Mouse (Mus musculus): ENCODE data around the gene Slc39a11.
A peak's percentile ranks its signal among the peaks of the same experiment; 100 is the strongest.
"Not testable (repeated sequence)": the region's sequence is repeated elsewhere in the genome, so short reads cannot be mapped to it uniquely, and the experiment has no call there.

Slc39a11 gene

GRCm38 (mm10) chr11:113586423-113586822 is 63.5 kb downstream of the Slc39a11 start:
- no peak for DNase-seq

GRCm38 (mm10) chr11:113583879-113584661 is 65.8 kb downstream of the Slc39a11 start:
- DNase-seq = no peak

- DNase-seq = no peak
These were observed 72.7 kb downstream of the Slc39a11 start for GRCm38 (mm10) chr11:113577221-113577620.

GRCm38 (mm10) chr11:113572641-113573040 is 77.2 kb downstream of the Slc39a11 start:
- no peak for DNase-seq

GRCm38 (mm10) chr11:113571616-113572015 is 78.3 kb downstream of the Slc39a11 start:
- DNase-seq = no peak

- DNase-seq = no peak
These were observed 80.9 kb downstream of the Slc39a11 start for GRCm38 (mm10) chr11:113568999-113569398.

GRCm38 (mm10) chr11:113567926-113568325 is 82.0 kb downstream of the Slc39a11 start:
- DNase-seq = not testable (repeated sequence)

GRCm38 (mm10) chr11:113565006-113565995 is 84.6 kb downstream of the Slc39a11 start:
- peak; percentile 64 to 67 for DNase-seq

GRCm38 (mm10) chr11:113562326-113562725 is 87.6 kb downstream of the Slc39a11 start:
- DNase-seq = no peak

GRCm38 (mm10) chr11:113560150-113560549 is 89.7 kb downstream of the Slc39a11 start:
- no peak for DNase-seq

- no peak for DNase-seq
These were observed 91.4 kb downstream of the Slc39a11 start for GRCm38 (mm10) chr11:113558505-113558904.

GRCm38 (mm10) chr11:113556142-113556541 is 93.7 kb downstream of the Slc39a11 start:
- no peak for DNase-seq

- DNase-seq = no peak
These were observed 95.0 kb downstream of the Slc39a11 start for GRCm38 (mm10) chr11:113554701-113555360.

GRCm38 (mm10) chr11:113554194-113554593 is 95.7 kb downstream of the Slc39a11 start:
- DNase-seq = peak in 1 of 2 experiments; percentile 8

GRCm38 (mm10) chr11:113553605-113554004 is 96.3 kb downstream of the Slc39a11 start:
- DNase-seq = no peak

GRCm38 (mm10) chr11:113552539-113552938 is 97.3 kb downstream of the Slc39a11 start:
- no peak for DNase-seq

GRCm38 (mm10) chr11:113546217-113546877 is 103.5 kb downstream of the Slc39a11 start:
- DNase-seq = no peak

- DNase-seq = no peak
These were observed 105.8 kb downstream of the Slc39a11 start for GRCm38 (mm10) chr11:113544017-113544640.

- no peak for DNase-seq
These were observed 108.8 kb downstream of the Slc39a11 start for GRCm38 (mm10) chr11:113541073-113541472.

- DNase-seq = peak; percentile 80 to 82
These were observed 110.2 kb downstream of the Slc39a11 start for GRCm38 (mm10) chr11:113539502-113540209.

- DNase-seq = no peak
These were observed 110.8 kb downstream of the Slc39a11 start for GRCm38 (mm10) chr11:113539079-113539478.
